Mouse (Mus musculus): ENCODE measurements around the gene Ak5. TPM values are rescaled to one million over a fixed set of nuclear protein-coding genes. Genes with fewer than 3 reads are reported as not detected.

Ak5 gene
- polyA plus RNA-seq, 1 experiment from 2014 or later = 0.14 TPM

- DNase-seq (ENCODE audit: low spot score) = no peak
These were observed 99.5 kb downstream of the Ak5 start for GRCm38 (mm10) chr3:152568455-152569241.

- no peak for DNase-seq (ENCODE audit: low spot score)
These were observed 103.5 kb downstream of the Ak5 start for GRCm38 (mm10) chr3:152564516-152565113.

GRCm38 (mm10) chr3:152563833-152564232 is 104.3 kb downstream of the Ak5 start:
- no peak for DNase-seq (ENCODE audit: low spot score)

DNA sequence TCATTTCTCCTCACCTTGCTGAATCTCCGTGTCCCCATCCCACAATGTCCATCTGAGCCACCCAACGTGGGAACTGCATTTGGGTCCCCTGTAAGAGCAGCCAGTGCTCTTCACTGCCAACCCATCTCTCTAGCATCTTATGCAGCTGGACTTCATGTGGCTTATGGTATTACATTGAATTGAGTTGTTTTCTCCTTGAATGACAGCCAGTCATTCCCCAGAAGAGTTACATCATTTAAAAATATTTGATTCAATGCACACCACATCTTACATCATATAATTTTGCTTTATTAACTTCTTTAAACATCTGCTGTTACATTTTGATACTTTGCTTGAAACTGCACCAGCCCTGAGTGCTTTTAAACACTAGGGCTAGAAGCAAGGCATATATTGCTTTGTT is 106.5 kb downstream of the Ak5 start:
- DNase-seq (ENCODE audit: low spot score) = no peak

DNA sequence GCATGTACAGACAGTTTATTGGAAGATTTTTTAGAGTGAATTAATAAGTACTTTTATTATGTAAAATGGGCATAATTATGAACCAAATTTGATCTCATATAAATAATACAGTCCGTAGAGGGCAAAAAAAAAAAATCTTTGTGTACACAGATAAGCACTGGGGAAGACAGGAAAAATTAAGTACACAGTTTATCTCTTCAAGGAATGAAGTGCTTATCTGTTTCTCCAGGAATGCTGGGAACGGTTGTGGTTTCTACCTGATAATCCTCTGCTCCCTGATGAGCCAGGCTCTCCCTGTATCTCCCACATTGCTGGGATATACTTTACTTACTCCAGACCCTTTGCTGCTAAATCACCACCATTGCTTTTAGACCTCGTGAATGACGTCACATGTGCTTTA is 108.9 kb downstream of the Ak5 start:
- DNase-seq (ENCODE audit: low spot score) = no peak

GRCm38 (mm10) chr3:152558106-152558505 is 110.1 kb downstream of the Ak5 start:
- no peak for DNase-seq (ENCODE audit: low spot score)

DNA sequence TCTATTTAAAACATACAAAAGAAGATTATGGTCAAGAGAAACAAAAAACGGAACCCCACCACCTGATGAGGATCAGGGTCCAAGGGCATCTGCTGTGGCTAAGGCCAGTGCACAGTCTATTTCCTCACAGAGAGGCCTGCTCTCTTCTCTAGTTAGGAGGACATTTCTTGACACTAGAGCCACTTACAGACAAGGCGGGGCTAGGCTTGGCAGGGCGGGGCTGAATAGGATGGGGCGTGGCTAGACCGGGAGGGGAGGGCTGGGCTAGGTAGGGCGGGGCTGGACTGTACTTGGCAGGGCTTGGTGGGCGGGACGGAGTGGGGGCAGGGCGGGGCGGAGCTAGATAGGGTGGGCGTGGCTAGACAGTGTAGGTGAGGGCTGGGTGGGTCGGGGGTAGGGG is 110.5 kb downstream of the Ak5 start:
- DNase-seq (ENCODE audit: low spot score) = no peak

GRCm38 (mm10) chr3:152556919-152557318 is 111.2 kb downstream of the Ak5 start:
- no peak for DNase-seq (ENCODE audit: low spot score)

- DNase-seq (ENCODE audit: low spot score) = no peak
These were observed 111.7 kb downstream of the Ak5 start for GRCm38 (mm10) chr3:152556435-152556834.

DNA sequence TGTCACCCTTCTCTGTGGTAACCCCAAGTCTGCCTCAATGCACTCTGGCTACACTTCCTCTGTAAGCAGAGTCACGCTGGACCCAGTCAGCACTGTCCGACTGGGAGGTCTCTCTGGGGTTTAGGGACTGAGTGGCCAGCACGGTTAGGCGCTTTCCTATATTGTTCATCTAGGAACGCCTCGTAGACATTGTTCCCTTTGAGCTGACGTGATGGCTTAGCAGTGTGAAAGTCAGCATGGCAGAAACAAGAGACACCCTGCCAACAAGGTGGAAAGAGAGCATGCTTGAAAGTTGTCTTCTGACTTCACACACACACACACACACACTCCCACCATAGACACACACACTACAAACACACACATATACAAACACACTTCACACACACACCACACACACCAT is 112.9 kb downstream of the Ak5 start:
- DNase-seq (ENCODE audit: low spot score) = no peak

GRCm38 (mm10) chr3:152554366-152554765 is 113.8 kb downstream of the Ak5 start:
- DNase-seq (ENCODE audit: low spot score) = no peak

DNA sequence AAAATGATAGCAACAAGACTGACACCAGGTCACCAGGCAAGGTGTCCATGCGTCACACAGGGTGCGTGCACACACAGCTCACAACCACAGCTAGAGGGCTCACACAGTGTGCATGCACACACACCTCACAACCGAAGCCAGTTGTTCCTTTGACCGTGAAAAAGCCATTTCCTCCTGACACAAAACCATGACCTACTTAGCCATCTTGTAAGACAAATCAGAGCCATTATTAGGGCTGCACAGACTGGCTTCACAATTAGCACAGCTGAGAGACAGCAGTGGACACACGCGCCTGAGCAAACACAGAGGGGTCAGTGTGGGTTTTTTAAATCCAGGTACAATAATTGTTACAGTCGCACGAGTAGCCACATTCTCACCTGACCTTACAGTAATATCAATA is 115.5 kb downstream of the Ak5 start:
- DNase-seq (ENCODE audit: low spot score) = no peak

- DNase-seq (ENCODE audit: low spot score) = no peak
These were observed 117.5 kb downstream of the Ak5 start for GRCm38 (mm10) chr3:152550528-152551115.

- no peak for DNase-seq (ENCODE audit: low spot score)
These were observed 118.1 kb downstream of the Ak5 start for GRCm38 (mm10) chr3:152550031-152550430.

GRCm38 (mm10) chr3:152544921-152545320 is 123.2 kb downstream of the Ak5 start:
- DNase-seq (ENCODE audit: low spot score) = no peak

- DNase-seq (ENCODE audit: low spot score) = no peak
These were observed 125.9 kb downstream of the Ak5 start for GRCm38 (mm10) chr3:152542298-152542697.

DNA sequence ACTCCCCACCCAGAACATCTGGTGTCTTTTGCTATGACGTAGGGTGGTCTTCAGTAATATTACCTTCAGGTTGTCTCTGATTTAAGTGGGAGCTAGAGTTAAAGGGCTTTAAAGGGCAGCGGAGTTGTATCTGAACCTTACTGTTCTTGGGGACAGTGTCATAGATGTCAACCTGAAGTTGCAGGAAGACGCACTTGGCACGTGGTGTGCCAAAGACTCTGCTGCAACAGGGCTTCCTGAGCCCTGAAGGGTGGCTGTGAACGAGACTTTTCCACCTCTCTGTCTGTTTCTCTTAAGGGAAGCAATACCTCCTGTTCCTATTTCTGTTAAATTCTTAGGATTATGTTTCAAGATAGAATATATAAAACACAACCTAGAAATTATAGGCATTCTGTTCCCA is 137.8 kb downstream of the Ak5 start:
- DNase-seq (ENCODE audit: low spot score) = no peak

DNA sequence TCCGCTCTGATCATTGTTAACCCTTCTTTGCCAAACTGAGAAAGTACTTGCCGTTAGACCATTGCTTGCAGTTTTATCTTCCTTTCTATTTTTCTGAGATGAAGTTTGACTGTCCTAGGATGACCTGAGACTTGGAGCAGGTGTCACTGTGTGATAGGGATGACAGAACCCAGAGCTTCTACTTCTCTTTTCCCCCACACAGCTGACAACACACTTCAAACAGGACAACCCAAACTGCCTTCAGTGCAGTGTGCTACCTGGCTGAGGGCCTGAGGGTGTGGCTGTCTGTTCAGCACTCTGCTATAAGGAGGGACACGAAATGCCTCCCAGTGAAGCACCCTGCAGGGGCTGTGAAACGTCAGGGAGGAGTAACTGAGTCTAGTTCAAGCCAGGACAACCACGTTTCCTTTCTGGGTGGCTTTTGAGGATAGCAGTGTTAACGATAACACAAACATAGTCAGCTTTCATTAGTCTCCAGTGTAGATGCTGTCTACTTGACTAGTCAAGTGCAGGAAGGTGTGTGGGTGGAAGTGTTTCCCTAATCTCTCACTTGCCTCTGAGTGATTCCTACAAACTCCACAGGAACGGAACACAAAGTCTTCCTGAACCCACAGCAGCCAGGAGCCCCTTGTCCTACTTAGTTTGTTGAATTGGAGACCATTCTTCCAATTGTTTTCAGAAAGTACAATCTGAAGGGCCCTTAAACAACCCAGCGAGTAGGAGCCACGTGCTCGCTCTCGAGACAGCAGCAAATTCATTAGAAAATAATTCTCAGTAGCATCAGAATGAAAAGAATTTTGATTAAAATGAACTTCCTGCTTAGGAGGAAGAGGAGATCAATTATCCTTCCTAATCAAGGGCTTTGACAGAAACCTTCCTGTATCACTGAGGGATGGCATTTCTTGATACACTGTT is 138.8 kb downstream of the Ak5 start:
- no peak for DNase-seq (ENCODE audit: low spot score)

DNA sequence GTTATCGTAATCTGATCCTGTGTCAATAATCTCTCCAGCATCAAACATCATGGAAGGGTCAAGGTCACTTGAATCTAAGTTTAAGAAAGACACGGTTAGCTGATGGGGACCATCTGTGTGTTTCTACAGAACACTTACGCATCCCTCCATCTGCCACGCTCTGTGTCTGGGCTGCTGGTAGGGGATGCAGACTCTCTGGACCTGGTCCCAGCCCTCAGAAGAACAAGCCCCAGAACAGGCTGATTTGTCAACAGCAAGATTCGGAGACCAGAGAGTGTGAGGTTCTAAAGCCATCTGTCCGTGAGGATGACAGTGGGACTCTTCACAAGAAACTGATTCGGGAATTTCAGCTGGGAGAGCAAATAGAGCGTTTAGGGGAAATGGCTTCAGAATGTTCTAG is 141.4 kb downstream of the Ak5 start:
- no peak for DNase-seq (ENCODE audit: low spot score)

- no peak for DNase-seq (ENCODE audit: low spot score)
These were observed 144.9 kb downstream of the Ak5 start for GRCm38 (mm10) chr3:152523315-152523638.

DNA sequence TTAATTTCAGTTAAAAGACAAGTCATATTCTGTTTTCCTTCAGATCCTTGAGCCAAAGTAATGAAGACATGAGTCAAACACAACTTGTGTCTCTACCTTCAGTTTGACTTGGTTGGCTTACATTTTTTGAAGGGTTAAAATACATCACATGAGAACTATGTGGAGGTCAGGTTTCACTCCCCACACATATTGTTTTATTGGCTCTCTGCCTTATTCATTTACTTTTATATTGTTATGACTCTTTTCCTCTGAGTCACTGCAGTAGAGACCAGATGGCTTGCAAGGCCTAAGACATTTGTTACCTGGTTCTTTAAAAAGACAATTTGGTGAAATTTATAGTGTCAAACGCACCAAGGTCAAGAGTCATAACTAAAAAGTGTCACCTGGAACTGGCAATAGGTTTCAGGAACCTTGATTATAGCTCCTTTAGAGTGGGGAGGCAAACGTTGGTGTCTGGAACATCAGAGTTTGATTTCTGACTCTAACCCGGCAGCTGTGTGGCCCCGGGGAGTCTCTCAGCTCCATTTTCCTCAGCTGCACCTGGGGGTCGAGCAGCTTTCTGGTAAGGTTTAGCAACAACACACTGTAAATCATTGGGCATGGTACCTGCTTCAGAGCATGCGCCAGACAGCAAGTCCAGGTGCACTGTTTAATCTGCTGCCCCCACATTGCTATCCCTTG is 145.4 kb downstream of the Ak5 start:
- peak; percentile 65 for DNase-seq (ENCODE audit: low spot score)

Data from thymus, postnatal 0 days (tissue).